Mouse (Mus musculus): ENCODE results near the gene Cdhr2. TPM values are rescaled to one million over a fixed set of nuclear protein-coding genes. Genes with fewer than 3 reads are reported as not detected.

The Cdhr2 gene
- total and polyA plus RNA-seq, 2 experiments from 2014 or later = 0.33 to 0.84 TPM

DNA sequence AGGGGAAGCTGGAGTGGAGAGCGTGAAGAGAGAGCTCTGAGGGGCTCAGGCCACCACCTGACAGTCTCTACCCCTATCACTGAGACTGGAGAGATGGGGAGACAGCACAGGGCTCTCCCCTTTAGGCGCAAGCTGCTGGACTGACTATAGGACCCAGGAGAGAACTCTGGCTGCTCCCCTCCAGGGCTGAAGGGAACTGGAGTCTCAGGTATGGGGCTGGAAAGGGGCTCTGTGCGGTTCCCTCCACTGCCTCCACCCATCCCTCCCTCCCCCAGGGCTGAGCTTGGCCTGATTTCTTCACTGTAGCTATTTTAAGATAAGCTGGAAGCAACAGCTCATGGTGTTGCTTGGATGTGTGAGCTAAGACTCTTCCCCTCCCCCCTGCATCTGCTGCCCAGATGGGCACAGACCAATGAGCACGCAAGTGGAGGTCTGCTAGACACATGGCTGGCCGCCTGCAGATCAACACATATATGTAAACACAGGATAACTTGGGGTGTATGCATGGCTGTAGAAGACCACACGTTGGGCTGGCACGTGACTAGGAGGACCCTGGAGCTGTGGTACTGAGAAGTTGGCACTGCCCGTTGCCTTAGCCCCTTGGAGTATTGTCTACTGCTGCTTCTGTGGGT is 59.0 kb downstream of the Cdhr2 start:
- Histone ChIP-seq H3K4me3 (ENCODE audit: low read depth, low read length) (no peak overlapping the region), H3K4me2 (ENCODE audit: low read depth, low read length, poor library complexity, severe bottlenecking) (no peak overlapping the region), H3K9me3 (ENCODE audit: low read length) (no peaks in the 10 kb centered on the region), H3K9ac (replicated peaks; ENCODE audit: low read length, poor library complexity, severe bottlenecking) (no peak overlapping the region), H3K4me1 (ENCODE audit: insufficient read depth, low read length) (peaks cover 20% of the 10 kb centered on the region; the same call in 1 of the 2 replicates), H3K36me3 (ENCODE audit: insufficient read depth, low read length) (peaks cover 7% of the 10 kb centered on the region; the same call in 1 of the 2 replicates), H3K27ac (ENCODE audit: low read depth, low read length) (peak overlapping the region; percentile 18; the same call in 1 of the 2 replicates), H3K27me3 (ENCODE audit: insufficient read depth, low read length) (no peaks in the 10 kb centered on the region; the same call in 1 of the 2 replicates)
- TF ChIP-seq CTCF (IDR thresholded peaks at IDR 0.05) = no peak
- peak; percentile 64 for DNase-seq (ENCODE audit: low spot score)
- ATAC-seq (ENCODE audit: low FRiP score) = no peak
- WGBS = 58% methylated on average over 8 of the region's 8 CpGs

DNA sequence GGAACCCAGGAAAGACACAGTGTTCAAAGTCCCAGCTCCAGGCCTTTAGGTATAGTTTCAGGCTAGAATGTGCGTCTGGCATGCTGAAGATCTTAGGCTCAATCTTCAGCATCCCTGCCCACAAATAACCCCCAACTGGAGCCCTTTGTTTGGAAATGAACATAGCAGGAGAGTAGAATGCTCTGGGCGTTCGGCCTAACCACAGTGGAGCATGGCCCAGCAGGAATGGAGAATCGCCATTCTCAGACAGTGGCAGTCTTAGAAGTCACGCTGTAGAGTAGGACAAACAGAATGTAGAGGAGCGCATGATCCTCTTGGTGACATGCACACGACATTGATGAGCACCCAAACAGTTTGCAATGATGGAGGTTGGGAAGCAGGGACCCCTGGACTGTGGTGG is 59.6 kb downstream of the Cdhr2 start:
- no peak for ATAC-seq (ENCODE audit: low FRiP score)
- H3K4me1 ChIP-seq (ENCODE audit: insufficient read depth, low read length) = peaks cover 17% of the 10 kb centered on the region; the same call in 1 of the 2 replicates
- no peak for DNase-seq (ENCODE audit: low spot score)
- H3K36me3 ChIP-seq (ENCODE audit: insufficient read depth, low read length) = peaks cover 7% of the 10 kb centered on the region; the same call in 1 of the 2 replicates
- no peak overlapping the region for H3K4me2 ChIP-seq (ENCODE audit: low read depth, low read length, poor library complexity, severe bottlenecking)
- no peak overlapping the region for H3K9ac ChIP-seq (replicated peaks; ENCODE audit: low read length, poor library complexity, severe bottlenecking)
- H3K27me3 ChIP-seq (ENCODE audit: insufficient read depth, low read length) = no peaks in the 10 kb centered on the region; the same call in 1 of the 2 replicates
- H3K4me3 ChIP-seq (ENCODE audit: low read depth, low read length) = no peak overlapping the region
- 75% methylated on average over 7 of the region's 7 CpGs for WGBS
- TF ChIP-seq CTCF (IDR thresholded peaks at IDR 0.05) = no peak
- H3K9me3 ChIP-seq (ENCODE audit: low read length) = no peaks in the 10 kb centered on the region
- H3K27ac ChIP-seq (ENCODE audit: low read depth, low read length) = no peak overlapping the region

DNA sequence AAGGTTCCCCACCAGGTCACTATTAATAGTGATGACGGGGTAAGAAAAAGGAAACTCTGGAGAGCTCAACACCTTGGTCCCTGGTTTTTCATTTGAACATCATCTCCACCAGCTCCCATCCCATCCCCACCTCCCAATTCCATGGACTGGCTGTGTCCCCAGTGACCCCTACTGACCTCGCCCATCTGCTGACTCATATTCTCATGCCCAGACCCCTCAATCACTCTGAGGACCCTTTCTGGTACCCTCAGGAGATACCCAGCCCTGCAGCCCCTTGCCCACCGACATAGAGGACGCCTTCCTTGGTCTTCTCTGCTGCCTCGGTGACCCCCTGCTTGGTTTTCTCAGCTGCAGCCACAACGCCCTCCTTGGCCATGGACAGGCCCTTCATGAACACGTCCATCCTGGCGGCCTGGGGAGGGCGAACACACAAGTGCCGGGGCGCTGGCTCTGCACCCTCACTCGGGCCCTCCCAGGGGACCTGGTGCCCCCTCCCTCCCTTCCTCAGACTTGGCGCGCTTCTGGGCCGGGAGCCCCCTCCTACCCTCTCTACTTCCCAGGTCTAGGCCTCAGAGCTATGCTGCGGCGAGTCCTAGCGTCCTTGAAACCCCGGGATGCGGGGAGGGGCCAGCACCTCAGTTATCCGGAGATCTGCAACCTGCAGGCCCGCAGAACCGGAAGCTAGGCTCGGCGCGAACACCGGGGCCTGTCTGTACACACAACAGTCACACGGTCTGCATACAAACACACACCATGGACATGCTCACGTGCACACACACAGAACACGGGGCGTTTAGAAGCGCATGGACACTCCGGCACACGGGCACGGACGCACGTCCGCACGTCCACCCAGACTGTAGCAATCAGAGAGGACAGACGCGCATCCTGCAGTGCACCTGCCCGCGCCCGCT is 64.3 kb downstream of the Cdhr2 start:
- 5% methylated on average over 42 of the region's 44 CpGs for WGBS
- Histone ChIP-seq H3K36me3 (ENCODE audit: insufficient read depth, low read length) (peaks cover 7% of the 10 kb centered on the region; the same call in 1 of the 2 replicates), H3K9ac (replicated peaks; ENCODE audit: low read length, poor library complexity, severe bottlenecking) (peak overlapping the region; percentile 83), H3K4me2 (ENCODE audit: low read depth, low read length, poor library complexity, severe bottlenecking) (peak overlapping the region; percentile 87), H3K4me1 (ENCODE audit: insufficient read depth, low read length) (0 out of 2 replicates have a peak, but pooled peaks cover 3% of the 10 kb centered on the region), H3K27ac (ENCODE audit: low read depth, low read length) (peak overlapping the region; percentile 82), H3K4me3 (ENCODE audit: low read depth, low read length) (peak overlapping the region; percentile 69), H3K27me3 (ENCODE audit: insufficient read depth, low read length) (no peaks in the 10 kb centered on the region; the same call in 1 of the 2 replicates), H3K9me3 (ENCODE audit: low read length) (no peaks in the 10 kb centered on the region)
- TF ChIP-seq CTCF (IDR thresholded peaks at IDR 0.05) = no peak
- ATAC-seq (ENCODE audit: low FRiP score) = peak; percentile 59
- peak; percentile 45 for DNase-seq (ENCODE audit: low spot score)

DNA sequence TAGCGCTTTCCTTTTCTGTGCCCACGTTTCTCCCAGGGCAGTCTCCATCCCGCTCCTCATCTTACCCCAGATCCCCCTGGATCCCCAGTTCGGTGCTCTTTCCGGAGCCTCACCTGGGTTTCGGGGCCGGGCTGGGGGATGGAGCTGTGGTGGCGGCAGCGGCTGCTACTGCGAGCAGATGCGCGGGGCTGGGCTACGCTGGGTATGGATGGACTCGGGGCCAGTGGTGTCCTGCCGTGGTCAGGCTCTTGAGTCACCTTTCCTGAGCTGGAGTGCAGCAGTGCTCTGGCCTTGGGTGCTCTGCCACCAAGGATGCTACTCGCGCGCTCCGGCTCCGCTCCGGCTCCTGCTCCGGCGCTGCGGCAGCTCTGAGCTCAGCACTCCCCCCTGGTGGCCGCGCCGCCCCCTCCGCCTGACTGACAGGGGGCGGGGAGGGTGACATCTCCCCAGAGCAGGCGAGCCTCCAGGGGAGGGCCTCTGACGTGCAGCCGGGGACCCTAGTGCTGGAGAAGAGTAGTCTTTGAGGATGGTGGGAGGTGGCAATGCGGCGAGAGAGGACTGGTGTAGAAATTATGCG is 65.0 kb downstream of the Cdhr2 start, which contains the start of gene Sncb:
Gene Sncb (minus strand): TSS at position 404 of the 577 bp plus-strand sequence.
- no peaks in the 10 kb centered on the region; the same call in 1 of the 2 replicates for H3K27me3 ChIP-seq (ENCODE audit: insufficient read depth, low read length)
- peak; percentile 92 for TF ChIP-seq CTCF (IDR thresholded peaks at IDR 0.05)
- WGBS = under 1% methylated on average over 33 of the region's 35 CpGs

DNA sequence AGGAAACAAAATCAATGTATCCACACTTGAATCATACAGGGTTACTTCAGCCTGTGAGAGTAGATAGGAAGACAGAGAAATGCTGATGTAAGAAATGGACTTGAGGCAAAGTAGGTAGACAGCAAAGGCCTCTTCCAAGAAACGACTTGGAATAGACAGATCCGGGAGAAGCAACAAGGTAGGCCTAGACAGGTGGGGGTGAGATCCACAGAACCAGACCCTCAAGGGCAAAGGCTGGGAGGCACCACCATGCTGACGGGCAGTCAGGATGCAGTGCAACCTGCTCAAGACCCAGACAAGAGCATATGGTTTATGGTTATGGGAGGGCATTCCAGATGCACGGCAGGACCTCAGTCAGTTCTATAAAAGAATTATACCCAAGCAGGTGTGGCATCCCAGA is 65.8 kb downstream of the Cdhr2 start:
- Histone ChIP-seq H3K36me3 (ENCODE audit: insufficient read depth, low read length) (peaks cover 7% of the 10 kb centered on the region; the same call in 1 of the 2 replicates), H3K4me1 (ENCODE audit: insufficient read depth, low read length) (0 out of 2 replicates have a peak, but pooled peaks cover 3% of the 10 kb centered on the region), H3K9ac (replicated peaks; ENCODE audit: low read length, poor library complexity, severe bottlenecking) (0 out of 2 replicates have a peak overlapping the region, but pooled peaks have one; percentile 83), H3K9me3 (ENCODE audit: low read length) (no peaks in the 10 kb centered on the region), H3K27ac (ENCODE audit: low read depth, low read length) (peak overlapping the region; percentile 82), H3K4me2 (ENCODE audit: low read depth, low read length, poor library complexity, severe bottlenecking) (peak overlapping the region; percentile 87), H3K4me3 (ENCODE audit: low read depth, low read length) (peak overlapping the region; percentile 69), H3K27me3 (ENCODE audit: insufficient read depth, low read length) (no peaks in the 10 kb centered on the region; the same call in 1 of the 2 replicates)
- ATAC-seq (ENCODE audit: low FRiP score) = no peak
- TF ChIP-seq CTCF (IDR thresholded peaks at IDR 0.05) = no peak
- DNase-seq (ENCODE audit: low spot score) = no peak
- WGBS = 77% methylated on average over 4 of the region's 4 CpGs

More for the DNA sequence above, 65.0 kb downstream of the Cdhr2 start, which contains the start of gene Sncb:
- Histone ChIP-seq H3K4me1 (ENCODE audit: insufficient read depth, low read length) (0 out of 2 replicates have a peak, but pooled peaks cover 3% of the 10 kb centered on the region), H3K9ac (replicated peaks; ENCODE audit: low read length, poor library complexity, severe bottlenecking) (peak within 1 kb of the TSS; percentile 83), H3K9me3 (ENCODE audit: low read length) (no peaks in the 10 kb centered on the region), H3K36me3 (ENCODE audit: insufficient read depth, low read length) (peaks cover 7% of the 10 kb centered on the region; the same call in 1 of the 2 replicates), H3K27ac (ENCODE audit: low read depth, low read length) (peak within 1 kb of the TSS; percentile 82), H3K4me2 (ENCODE audit: low read depth, low read length, poor library complexity, severe bottlenecking) (peak within 1 kb of the TSS; percentile 87), H3K4me3 (ENCODE audit: low read depth, low read length) (peak within 1 kb of the TSS; percentile 69)
- ATAC-seq (ENCODE audit: low FRiP score) (peak; percentile 87), DNase-seq (ENCODE audit: low spot score) (peak; percentile 82)

Data from midbrain, postnatal 0 days (tissue).